Mouse (Mus musculus) cerebellum, adult 2 months (tissue): ENCODE data around the gene Hoxb5.

ENCODE experiments used
- CTCF ChIP-seq: fragments of 200-500 bp; IDR thresholded peaks from 2 replicates; pipeline ENCODE4 v1.5.1; 2011; ENCODE audit warnings: low read depth, mild to moderate bottlenecking, control low read depth, low read length, moderate library complexity, borderline replicate concordance; ENCODE audit not compliant: insufficient read depth
- POLR2A ChIP-seq: fragments of 200-500 bp; IDR thresholded peaks from 2 replicates; pipeline ENCODE4 v1.6.1; 2011; ENCODE audit warnings: low read length, control low read depth, borderline replicate concordance; ENCODE audit not compliant: insufficient read depth

- no peak for TF ChIP-seq POLR2A
- TF ChIP-seq CTCF = no peak
Measured at GRCm38 (mm10) chr11:96302381-96303150, 570 bp upstream of the Hoxb5 start.
